Mouse (Mus musculus): ENCODE data around the gene Plxna4.

DNA sequence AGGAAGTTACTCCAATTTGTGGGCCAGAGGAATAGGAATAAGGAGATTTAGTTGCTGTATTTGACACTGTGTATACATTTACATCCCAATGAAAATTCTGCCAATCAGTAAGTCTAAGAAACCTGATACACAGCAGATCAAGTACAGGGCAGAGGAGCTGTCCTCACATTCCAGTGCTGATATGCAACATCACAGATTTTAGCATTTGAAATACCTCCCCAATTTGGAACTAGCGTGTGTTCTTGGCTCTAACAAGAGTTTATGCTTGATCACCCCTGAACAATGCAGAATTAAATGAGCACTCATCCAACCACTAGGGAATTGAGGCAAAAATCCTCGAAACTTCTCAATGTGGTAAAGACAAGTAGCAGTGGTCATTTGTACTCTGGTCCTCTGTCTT is 307.3 kb downstream of the Plxna4 start:
- TF ChIP-seq CTCF (IDR thresholded peaks at IDR 0.05; ENCODE audit: borderline replicate concordance, insufficient read depth, low read length) (no peak), POLR2A (IDR thresholded peaks at IDR 0.05; ENCODE audit: low read depth, low read length) (no peak)
